Mouse (Mus musculus): Measurements from ENCODE around the gene Adora2b. TPM values are rescaled to one million over a fixed set of nuclear protein-coding genes. Genes with fewer than 3 reads are reported as not detected.

Adora2b gene
- 1 to 10 TPM; 6.9 to 9.5 TPM for total RNA-seq (2021)
- long read RNA-seq, experiment 1, transcript Adora2b-201 (2 exons, 1,845 nt) = major isoform, 11 of 11 reads
- long read RNA-seq, experiment 1, partial matches to known transcripts = 0 of 11 reads
- long read RNA-seq, experiment 1, other reads (novel, unspliced or antisense) = 0 of 11 reads
- long read RNA-seq, experiment 2, transcript Adora2b-201 (2 exons, 1,845 nt) = major isoform, 7 of 8 reads
- long read RNA-seq, experiment 2, partial matches to known transcripts = 0 of 8 reads
- long read RNA-seq, experiment 2, other reads (novel, unspliced or antisense) = 1 of 8 reads

GRCm38 (mm10) chr11:62248401-62249244 lies at the start of gene Adora2b:
Gene Adora2b, plus strand, starts transcription at chr11:62248984.
- DNase-seq (ENCODE audit: low spot score in 2 of 2) = peak; percentile 27 to 41
- intact Hi-C loops (cut with DNase I) = no loop called here

- no peak for DNase-seq (ENCODE audit: low spot score in 2 of 2)
- intact Hi-C loops (cut with DNase I) = no loop called here
Observed at GRCm38 (mm10) chr11:62200901-62201512, 47.8 kb upstream of the Adora2b start.

GRCm38 (mm10) chr11:62202645-62203044 lies 46.1 kb upstream of the Adora2b start:
- intact Hi-C loops (cut with DNase I) = no loop called here
- no peak for DNase-seq (ENCODE audit: low spot score in 2 of 2)

- intact Hi-C loops (cut with DNase I) = no loop called here
- DNase-seq (ENCODE audit: low spot score in 2 of 2) = no peak
Observed at GRCm38 (mm10) chr11:62209111-62209510, 39.7 kb upstream of the Adora2b start.

- intact Hi-C loops (cut with DNase I) = no loop called here
- DNase-seq (ENCODE audit: low spot score in 2 of 2) = no peak
Observed at GRCm38 (mm10) chr11:62209891-62210290, 38.9 kb upstream of the Adora2b start.

GRCm38 (mm10) chr11:62213384-62213989 lies 35.3 kb upstream of the Adora2b start:
- intact Hi-C loops (cut with DNase I) = no loop called here
- no peak for DNase-seq (ENCODE audit: low spot score in 2 of 2)

GRCm38 (mm10) chr11:62215107-62215506 lies 33.7 kb upstream of the Adora2b start:
- DNase-seq (ENCODE audit: low spot score in 2 of 2) = no peak
- intact Hi-C loops (cut with DNase I) = no loop called here

- DNase-seq (ENCODE audit: low spot score in 2 of 2) = no peak
- intact Hi-C loops (cut with DNase I) = no loop called here
Observed at GRCm38 (mm10) chr11:62217751-62218150, 31.0 kb upstream of the Adora2b start.

- intact Hi-C loops (cut with DNase I) = no loop called here
- DNase-seq (ENCODE audit: low spot score in 2 of 2) = peak in 1 of 2 experiments; percentile 15
Observed at GRCm38 (mm10) chr11:62220756-62221510, 27.9 kb upstream of the Adora2b start.

GRCm38 (mm10) chr11:62223416-62223815 lies 25.4 kb upstream of the Adora2b start:
- intact Hi-C loops (cut with DNase I) = no loop called here
- no peak for DNase-seq (ENCODE audit: low spot score in 2 of 2)

GRCm38 (mm10) chr11:62223962-62224361 lies 24.8 kb upstream of the Adora2b start:
- DNase-seq (ENCODE audit: low spot score in 2 of 2) = no peak
- intact Hi-C loops (cut with DNase I) = no loop called here

GRCm38 (mm10) chr11:62224797-62225196 lies 24.0 kb upstream of the Adora2b start:
- no peak for DNase-seq (ENCODE audit: low spot score in 2 of 2)
- intact Hi-C loops (cut with DNase I) = no loop called here

GRCm38 (mm10) chr11:62240631-62241261 lies 8.0 kb upstream of the Adora2b start:
- intact Hi-C loops (cut with DNase I) = no loop called here
- no peak for DNase-seq (ENCODE audit: low spot score in 2 of 2)

- no peak for DNase-seq (ENCODE audit: low spot score in 2 of 2)
- intact Hi-C loops (cut with DNase I) = no loop called here
Observed at GRCm38 (mm10) chr11:62243871-62244270, 4.9 kb upstream of the Adora2b start.

GRCm38 (mm10) chr11:62244471-62244870 lies 4.3 kb upstream of the Adora2b start:
- DNase-seq (ENCODE audit: low spot score in 2 of 2) = no peak
- intact Hi-C loops (cut with DNase I) = no loop called here

- DNase-seq (ENCODE audit: low spot score in 2 of 2) = no peak
- intact Hi-C loops (cut with DNase I) = no loop called here
Observed at GRCm38 (mm10) chr11:62247759-62248400, 904 bp upstream of the Adora2b start.

- DNase-seq (ENCODE audit: low spot score in 2 of 2) = peak in 1 of 2 experiments; percentile 20
- intact Hi-C loops (cut with DNase I) = no loop called here
Observed at GRCm38 (mm10) chr11:62249266-62250037, 668 bp downstream of the Adora2b start.

GRCm38 (mm10) chr11:62251047-62251446 lies 2.3 kb downstream of the Adora2b start:
- intact Hi-C loops (cut with DNase I) = no loop called here
- DNase-seq (ENCODE audit: low spot score in 2 of 2) = no peak

All from left cerebral cortex, postnatal 14 days (tissue).